Mouse (Mus musculus) cerebellum, adult 11-12 months (tissue): ENCODE data around the gene Klhl3.

Experiments
- DNase-seq: peaks from one replicate; pipeline ENCODE4 v3.0.0; 2022

Klhl3 gene

DNA sequence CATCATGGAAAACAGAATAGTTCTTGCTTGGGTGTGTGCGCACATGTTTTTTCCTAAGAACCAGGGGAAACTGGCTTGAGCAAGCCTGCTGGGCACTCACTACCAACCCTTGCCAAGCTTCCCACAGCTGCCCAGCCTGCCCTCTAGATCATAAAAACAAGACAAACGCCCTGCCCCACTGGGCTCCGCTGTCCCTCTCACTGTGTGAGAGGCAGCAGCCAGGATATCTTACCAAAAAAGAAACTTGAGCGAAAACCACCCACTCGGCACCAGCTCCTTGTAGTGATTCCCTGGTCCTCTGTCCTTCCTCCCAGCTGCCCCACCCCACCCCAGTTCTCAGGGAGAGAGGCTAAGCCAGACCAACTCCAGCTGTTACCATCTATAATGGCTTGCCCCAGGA is 48.1 kb downstream of the Klhl3 start:
- DNase-seq = no peak

DNA sequence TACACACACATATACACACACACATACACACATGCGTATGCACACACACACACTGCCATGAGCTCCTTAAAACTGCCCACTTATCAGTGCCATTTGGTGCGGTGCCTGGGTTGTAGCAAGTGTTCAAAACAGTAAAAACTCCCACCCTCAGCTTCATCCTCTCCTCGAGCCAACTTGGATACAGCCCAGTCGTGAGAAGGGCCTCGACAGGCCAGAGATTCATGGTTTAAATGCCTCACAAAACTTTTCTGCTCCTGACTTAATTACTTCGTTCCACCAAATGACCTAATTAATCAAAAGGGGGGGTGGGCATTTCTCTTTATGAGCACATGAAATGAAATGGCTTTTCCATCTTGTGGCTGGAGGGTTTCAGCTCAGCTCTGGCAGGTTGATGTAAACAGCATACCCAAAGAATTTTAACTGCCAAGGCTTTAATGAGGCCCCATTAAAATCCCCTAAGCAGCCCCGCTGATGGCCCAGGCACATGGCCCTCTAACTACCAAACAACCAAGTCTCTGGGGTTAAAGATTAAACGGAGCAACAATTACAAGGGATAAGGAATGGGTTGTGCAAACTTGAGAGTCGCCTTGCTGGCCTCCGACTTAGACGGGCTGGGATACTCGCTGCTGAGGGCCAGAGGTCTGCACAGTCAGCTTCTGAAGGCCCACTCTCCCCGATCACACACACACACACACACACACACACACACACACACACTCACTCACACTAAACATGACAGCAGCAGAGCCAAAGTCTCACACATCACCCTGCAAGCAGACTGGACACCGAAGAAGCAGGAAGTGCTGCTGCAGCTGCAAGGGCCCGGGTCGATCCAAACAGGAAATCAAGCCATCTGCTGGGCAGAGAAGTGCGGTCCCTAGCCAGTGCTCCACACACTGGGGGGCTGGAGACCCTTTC is 55.2 kb downstream of the Klhl3 start:
- no peak for DNase-seq

DNA sequence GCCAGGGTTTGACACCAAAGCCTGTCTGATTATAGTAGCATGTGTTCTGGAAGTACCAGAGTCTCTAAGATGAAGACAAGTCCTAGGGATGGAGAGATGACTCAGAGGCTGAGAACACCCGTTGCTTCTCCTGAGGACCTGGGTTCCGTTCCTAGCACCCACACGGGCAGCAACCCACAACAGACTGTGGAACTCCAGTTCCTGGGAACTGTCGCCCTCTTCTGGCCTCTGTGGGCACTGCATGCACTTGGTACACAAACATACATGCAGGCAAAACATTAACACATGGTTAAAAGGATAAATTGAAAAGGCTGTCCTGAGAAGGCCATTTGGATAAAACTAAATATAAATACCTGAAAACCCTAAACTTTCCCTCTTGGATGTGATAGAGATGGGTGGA is 56.8 kb downstream of the Klhl3 start:
- DNase-seq = no peak

DNA sequence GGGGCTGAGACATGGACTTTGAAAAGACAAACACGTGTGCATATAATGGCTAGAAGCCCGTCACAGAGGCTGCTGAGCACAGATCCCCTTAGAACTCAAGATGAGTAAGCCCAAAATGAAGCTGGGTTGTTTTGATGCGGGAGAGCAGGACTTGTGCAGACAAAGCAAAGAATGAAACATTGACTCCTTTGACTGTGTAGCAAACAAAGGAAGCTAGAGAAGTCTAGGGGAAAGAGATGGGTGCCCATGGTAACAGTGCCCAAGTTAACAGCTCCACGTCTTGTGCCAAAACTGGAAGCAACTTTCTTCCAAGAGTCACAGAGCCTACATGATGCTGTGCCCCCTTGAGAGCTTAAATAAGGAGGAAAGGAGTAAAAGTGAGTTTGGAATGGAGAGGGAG is 59.8 kb downstream of the Klhl3 start:
- no peak for DNase-seq

DNA sequence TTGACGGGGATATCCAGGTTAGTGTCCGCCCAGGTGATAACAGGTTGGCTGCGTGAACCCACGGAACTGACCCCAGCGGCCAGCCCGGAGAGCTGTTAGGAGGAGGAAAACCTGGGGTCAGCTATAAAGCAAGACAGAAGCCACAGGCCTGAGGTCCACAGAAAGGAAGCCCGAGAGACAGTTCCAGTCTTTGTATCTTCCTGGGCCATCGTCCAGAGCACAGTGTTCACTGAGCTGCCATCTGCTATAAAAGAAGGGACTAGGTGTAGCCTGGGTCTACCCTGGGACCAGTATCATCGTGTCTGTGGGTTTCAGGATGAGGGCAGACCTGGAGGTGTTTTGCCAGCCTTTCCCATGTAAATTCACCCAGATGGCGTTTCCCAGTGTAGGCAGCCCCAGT is 61.7 kb downstream of the Klhl3 start:
- DNase-seq = peak; percentile 64

DNA sequence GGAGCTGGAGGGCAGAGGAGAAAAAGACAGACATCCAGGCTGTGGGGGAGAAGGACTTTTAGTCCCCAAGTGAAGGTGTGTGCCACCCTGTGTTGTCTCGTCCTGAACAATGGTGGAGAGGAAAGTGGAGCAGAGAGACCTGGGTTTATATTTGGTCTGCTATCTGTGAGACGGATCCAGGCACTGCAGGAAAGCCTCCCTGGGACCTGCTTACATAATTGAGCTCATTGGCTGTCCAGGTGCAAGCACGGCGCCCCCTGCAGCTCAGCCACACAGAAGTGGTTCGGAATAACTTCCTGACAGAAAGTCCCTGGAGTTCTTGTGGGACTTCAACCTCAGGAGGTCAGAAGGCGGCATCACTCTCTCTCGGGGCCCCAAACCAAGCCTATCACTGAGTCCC is 62.1 kb downstream of the Klhl3 start:
- DNase-seq = peak; percentile 75

DNA sequence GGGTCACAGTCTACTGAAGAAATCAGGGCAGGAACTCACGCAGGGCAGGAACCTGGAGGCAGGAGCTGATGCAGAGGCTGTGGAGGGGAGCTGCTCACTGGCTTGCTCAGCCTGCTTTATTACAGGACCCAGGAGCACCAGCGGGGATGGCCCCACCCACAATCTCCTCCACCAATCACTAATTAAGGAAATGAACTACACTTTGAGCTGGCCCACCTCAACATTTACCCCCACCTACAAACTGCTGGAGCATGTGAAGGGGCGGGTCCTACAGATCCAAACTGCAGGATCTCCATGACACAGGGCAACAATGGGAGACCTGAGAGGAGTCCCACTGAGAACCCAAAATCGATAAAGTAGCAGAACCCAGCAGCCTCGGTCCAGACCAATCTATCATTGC is 64.3 kb downstream of the Klhl3 start:
- no peak for DNase-seq

DNA sequence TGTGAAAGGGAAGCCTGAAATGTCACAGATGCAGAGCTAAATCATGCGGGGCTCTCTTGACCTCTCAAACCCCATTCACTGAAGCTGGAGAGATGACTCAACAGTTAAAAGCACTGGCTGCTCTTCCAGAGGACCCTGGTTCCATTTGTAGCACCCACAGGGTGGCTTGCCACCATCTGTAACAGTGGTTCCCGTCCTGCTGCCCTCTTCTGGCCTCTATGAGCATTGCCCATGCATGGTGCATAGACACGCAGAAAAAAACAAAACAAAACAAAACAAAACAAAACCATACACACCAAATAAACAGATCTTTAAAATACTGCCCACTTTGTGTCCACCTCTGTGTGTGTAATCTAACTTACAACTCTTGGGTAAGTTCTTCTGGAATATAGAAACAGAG is 65.3 kb downstream of the Klhl3 start:
- DNase-seq = no peak

DNA sequence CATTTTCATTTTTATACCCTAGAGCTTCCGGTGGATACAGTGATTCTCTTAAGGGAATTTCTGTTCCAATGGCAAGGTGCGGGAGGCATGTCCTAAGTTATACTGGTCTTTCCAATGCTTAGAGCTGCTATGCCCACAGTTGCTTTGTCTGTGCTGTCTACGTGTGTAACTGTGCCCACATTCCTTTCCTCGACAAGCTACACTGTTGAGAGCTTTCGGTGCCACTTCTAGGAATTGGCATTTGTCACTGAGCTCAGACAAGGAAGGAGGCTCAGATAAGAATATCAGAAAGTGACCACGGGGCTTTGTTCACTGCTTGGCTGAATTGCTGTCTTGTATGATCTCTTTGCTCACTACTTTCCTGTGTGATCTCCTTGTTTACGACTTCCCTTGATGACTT is 67.2 kb downstream of the Klhl3 start:
- no peak for DNase-seq

DNA sequence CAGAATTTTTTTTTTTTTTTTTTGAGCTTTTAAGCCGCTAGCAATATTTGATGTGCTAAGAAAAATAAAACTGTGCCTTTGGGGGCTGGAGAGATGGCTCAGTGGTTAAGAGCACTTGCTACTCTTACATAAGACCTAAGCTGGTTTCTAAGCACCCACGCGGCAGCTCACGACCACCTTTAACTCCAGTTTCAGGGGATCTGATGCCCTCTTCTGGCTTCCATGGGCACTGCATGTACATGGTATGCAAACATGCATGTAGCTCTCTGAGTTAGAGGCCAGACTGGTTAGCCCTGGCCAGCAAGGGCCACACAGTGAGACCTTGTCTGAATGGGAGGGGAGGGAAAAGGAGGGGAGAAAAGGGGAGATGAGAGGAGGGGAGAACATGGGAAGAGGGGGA is 68.1 kb downstream of the Klhl3 start:
- no peak for DNase-seq

DNA sequence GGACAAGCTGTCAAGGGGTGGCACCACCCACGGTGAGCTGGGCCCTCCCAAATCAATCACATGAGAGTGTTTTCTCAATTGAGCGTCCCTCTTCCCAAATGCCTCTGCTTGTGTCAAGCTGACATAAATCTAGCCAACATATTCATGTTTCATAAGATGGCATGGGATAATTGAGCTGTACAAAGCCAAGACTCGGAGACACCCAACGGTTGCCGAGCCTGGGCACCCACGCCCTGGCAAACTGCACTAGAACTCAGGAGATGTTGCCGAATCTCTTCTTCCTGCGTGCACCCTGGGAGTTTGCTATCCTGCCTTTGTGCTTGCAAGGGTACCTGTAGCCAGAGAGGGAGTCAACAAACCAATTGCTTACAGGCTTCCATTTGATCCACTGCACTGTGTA is 70.1 kb downstream of the Klhl3 start:
- DNase-seq = no peak

DNA sequence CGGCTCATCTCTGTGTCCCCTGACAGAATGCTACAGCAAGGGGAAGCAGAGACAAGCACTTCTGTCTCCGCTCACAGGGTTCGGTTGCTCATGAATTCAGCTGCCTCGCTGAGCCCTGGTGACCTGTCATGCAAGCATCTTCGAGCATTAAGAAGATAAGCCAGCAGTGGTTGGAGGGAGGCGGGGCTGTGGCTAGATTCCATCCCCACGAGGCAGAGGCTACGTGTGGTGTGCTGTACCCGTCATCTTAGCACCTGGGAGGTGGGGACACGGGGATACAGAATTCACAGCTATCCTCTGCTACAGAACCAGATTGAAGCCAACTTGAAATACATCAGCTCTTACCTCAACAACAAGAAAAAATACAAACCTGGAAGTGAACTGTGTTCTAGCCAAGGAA is 73.3 kb downstream of the Klhl3 start:
- DNase-seq = no peak

DNA sequence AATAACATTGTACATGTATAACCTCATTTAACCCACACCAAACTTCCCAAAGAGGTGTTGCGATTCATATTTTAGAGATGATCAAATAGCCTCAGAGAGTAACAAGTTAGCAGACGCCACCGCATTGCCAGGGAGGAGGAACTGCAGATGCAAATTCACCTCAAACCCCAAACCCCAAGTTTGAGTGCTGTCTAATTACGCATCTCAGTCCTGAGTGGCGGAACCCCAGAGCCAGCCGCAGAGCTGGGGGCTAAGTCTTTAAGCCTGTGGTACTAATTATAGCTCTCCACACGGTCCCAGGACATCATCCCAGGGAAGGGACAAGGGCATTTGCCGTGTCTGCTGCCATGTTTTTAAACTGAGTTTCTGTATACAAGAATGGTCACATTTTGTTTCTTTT is 75.9 kb downstream of the Klhl3 start:
- DNase-seq = no peak

DNA sequence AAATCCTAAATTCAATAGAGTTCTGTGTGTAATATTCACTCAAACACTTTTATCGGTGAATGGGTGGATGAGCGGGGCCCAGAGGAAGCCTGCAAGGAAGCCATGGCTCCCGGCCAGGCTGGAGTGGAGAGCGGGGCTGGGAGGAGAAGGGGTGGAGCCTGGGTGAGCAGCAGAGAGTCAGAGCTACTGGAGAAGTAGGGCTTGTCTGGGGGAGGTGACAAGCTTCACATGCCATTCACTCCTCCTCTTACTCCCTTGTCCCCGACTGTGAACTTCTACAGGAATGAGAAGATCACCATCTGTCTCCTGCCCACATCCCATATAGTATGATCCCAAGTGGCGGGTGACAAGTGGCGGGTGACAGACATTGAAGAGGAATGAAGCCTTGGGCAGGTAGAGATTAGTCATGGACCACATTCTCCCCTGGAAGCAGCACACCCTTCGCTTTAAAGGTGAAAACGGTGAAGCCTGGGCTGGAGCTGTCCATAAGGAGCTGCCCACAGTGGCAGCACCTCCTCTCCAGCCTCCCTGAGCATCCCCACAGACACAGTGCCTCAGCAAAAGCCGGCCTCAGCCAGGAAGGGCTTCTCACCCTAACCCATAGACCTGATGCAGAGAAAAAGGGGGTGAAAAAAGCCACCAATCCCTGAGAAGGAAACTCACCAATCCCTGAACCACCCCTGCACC is 77.8 kb downstream of the Klhl3 start:
- peak; percentile 85 for DNase-seq

DNA sequence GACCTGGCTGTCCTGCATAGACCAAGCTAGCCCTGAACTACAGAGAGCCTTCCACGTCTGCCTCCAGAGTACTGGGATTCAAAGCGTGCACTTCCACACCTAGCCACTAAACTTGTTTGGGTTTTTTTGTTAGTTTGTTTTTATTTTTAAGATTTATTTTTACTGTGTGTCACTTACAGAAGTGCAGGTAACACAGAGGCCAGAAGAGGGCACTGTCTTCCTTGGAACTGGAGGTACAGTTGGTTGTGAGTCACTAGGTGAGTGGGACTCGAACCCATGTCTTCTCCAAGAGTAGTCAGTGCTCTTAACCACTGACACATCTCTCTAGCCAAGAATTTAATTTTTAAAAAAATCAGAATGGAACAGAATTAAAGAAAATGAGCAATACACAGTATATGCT is 78.4 kb downstream of the Klhl3 start:
- no peak for DNase-seq

DNA sequence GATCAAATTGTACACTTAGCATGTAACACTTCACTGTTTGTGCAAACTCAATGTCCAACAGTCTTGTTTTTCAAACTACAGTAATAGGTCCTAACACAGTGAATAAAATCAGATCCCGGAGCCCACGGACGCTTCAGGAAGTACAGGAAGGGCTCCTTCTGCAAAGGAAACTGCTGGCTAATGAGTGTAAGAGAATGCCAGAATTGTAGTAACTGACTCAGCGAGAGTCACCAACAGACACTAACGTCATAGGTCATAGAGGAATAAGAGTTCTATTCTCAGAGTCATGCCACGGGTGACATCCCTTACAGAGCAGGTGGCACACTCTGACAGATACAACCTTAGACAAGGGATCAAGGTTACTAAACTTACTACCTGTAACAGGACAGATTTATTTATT is 78.9 kb downstream of the Klhl3 start:
- no peak for DNase-seq

DNA sequence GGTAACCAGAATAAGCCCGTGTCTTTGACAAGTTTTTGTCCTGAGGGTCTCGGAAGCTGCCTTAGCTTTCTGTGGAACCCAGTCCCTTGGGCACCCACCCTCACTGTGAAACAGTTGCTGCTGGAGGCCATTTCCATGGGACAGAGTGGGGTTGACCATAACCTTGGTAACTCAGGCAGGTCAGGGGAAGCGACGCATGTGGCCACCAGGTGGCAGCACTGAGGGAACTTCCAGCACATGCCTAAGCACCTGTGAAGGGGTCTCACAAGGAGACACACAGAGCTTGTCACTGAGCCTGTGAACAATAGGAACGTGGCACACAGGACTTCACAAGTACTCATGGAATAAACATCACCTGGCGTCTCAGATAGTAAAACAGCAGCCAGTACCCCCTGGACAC is 81.6 kb downstream of the Klhl3 start:
- peak; percentile 69 for DNase-seq

DNA sequence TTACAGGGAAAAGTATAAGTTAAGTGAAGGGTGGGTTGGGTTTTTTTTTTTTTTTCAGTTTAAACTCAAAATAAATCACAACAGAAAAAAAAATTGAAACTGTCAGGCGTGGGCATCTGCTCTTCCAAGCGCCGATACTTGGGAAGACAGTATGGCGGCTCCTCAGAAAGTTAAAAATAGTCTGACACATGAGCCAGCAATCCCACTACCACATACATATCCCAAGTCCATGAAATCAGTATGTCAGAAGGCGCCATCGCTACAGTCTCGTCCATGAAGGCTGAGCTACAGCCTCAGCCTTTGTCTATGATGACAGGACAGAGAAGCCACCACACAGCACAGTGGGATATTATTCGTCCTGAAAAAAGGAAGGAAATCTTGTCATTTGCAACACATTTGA is 86.3 kb downstream of the Klhl3 start:
- no peak for DNase-seq

DNA sequence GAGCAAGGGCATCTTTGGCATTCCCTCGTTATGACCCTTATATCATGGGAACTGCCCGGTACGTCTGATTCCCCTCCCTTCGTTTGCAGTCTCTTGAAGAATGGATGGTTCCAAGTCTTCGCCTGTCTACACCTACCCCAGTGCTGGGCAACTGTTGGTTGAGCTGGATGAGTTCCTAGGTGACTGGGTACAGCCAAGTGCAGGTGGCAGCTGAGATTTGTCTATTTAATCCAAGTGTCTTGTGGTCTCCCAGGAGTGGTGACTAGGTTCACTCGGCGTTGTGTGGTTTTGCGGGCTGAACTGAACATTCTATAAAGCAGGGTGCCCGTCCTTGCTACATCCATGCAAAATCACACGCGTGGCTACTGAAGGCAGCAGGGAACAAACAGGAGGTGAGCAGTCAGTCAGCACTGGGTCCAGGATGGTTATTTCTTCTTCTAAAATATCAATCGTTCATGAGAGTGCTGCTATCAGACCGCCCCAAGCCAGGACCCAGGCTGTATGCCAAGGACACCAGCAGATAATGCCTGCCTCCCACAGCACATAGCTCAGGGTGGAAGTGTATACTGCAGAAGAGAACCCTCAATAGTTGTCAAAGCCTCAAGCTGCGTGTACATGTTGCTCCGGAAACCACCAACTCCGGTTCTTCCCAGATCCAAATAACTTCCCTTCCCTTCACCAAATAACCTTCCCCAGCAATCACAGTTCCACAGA is 87.5 kb downstream of the Klhl3 start:
- peak; percentile 58 for DNase-seq

DNA sequence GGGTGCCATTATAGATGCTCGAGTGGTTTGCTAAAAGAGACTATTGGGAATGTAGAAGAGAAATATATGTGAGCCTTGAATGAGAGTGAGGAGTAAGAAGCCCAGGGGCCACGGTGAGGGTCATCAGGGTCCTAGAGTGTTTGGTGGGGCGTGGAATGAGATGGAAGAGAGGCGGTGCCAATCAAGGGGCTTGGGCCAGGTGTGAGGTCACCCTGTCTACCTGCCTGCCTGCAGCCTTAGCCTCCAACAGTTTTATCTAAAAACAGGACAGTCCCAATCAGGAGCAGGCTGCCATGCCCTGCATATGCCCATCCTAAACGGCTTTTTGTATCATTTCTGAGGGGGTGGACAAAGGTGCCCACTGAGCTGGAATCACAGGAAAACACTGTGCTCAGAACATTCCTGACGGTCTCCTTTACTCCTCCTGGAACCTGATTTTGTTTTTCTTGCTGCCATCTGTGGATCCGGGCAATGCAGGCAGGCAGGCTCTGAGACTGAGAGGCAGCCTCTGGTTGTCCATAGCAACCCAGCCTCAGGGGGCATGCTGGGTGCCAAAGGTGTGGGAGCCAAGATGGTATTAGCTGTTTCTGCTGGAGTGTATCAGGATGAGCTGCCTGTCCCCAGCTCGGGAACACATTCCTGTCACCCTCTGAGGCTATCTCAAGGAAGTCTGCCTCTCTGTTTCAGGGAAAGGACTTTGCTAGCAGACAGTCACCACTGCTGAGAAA is 89.5 kb downstream of the Klhl3 start:
- DNase-seq = peak; percentile 98

DNA sequence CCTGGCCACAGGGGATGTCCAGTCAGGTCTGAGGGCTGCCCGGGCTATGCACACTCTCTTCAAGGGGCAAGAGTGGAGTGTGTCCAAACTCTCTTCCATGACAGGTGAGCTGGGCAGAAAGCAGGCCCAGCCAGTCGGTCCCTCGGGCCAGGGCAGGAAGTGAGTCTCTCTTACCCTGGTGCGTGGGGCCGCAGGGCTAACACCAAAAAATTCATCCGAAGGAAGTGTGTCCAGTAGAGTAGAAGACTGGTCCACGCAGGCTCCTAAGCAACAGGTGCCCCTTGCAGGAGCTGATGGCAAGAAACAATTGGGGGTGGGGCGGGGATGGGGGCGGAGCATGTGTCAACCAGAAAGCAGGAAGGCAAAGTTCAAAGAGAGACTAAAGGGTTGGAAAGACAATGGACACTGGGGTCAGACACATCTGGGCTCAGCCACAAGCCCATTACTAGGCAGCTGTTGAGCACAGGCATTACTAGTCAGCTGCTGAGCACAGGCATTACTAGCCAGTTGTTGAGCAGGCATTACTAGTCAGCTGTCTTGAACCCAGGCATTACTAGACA is 90.3 kb downstream of the Klhl3 start:
- peak; percentile 63 for DNase-seq

DNA sequence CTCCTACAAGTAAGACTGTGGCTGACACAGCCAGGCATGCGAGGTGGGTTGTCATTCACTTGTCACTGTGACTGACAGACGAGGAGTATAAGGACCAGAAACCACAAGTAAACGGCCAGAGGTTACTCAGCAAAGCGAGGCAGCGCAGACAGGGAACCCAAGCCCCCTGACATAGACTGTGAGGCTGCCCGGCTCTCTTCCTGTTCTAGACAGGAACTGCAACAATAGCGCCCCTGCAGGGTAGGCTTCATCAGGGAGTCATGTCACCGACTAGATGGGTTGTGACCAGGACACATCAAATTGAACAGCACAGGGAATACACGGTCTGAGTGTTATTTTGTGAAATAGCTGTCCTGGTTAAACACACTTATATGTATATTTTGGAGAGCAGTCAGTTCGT is 93.0 kb downstream of the Klhl3 start:
- no peak for DNase-seq

DNA sequence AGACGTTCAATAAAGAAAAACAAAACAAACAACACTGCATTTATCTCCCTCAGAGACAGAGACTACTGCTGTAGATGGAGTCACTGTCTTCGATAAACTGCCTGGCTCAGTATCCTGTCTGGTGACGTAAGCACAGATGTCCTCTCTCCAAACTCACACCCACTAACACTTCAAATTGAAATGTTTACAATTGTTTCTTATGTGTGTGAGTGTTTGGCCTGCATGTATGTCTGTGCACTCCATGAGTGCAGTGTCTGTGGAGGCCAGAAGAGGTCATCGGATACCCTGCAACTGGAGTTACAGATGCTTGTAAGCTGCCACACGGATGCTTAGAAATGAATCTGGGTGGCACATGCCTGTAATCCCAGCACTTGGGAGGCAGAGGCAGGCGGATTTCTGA is 96.1 kb downstream of the Klhl3 start:
- DNase-seq = no peak
